Mouse (Mus musculus): ENCODE results near the gene Spp1. TPM values are rescaled to one million over a fixed set of nuclear protein-coding genes. Genes with fewer than 3 reads are reported as not detected.

The Spp1 gene
- total RNA-seq (2023) = 1 to 10 TPM in 1 of 2 experiments, not detected in 1; 1.4 TPM

DNA sequence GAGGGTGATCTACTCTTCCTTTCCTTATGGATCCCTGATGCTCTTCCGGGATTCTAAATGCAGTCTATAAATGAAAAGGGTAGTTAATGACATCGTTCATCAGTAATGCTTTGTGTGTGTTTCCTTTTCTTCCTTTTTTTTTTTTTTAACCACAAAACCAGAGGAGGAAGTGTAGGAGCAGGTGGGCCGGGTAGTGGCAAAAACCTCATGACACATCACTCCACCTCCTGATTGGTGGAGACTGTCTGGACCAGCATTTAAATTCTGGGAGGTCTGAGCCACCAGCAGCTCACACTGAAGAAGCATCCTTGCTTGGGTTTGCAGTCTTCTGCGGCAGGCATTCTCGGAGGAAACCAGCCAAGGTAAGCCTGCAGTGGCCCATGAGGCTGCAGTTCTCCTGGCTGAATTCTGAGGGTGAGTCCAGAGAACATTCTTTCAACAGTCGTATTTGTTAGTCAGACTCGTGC, at the start of gene Spp1:
Spp1 (plus strand) TSS at position 284 of the 467 bp plus-strand sequence.

DNA sequence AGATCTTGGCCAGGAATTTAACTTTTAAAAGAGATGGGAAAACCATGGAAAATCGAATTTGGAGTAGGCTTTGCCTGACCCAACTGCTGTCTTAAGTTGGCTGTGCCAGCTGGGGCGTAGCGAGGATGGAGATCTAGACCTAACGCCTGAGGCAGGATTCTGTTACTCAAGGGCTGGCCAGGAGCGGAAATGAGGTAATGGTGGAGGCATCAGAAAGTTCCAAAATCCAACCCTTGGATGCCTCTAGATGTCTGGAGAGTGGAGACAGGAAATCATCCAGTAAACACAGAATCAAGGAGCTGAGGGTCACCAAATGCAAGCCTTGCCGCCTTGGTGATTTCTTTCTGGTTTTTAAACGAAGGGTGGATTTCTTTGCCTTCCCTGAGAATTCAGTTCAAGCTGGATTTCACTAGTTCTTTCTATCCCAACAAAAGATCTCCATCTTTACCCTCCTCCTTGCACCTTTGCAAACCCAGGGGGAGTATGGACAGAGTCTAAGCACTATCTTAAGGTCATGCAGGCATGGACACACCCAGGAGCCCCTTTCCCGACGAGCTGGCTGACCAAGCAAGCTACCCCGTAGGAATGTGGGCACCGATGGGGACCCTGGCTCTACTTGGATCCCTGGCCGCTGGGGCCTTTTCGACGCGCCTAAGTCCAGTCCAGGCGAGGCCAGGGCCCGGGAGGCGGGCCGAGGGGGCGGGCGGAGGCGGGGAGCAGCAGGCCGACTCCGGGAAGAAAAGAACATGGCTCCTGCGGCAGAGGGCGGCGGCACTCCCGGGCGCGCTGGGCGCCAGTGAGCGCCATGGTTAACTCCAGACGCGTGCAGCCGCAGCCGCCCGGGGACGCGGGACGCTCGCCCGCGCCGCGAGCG, 24.2 kb downstream of the Spp1 start, which contains the start of gene Pkd2:
Pkd2 (plus strand) TSS at position 619 of the 874 bp plus-strand sequence.

Other genes with a start within 250 kb of the Spp1 start
- not detected for gene Dmp1, start 232.5 kb upstream of the Spp1 start, total RNA-seq (2023)
- not detected for gene Ibsp, start 135.9 kb upstream of the Spp1 start, total RNA-seq (2023)
- gene Mepe, start 109.8 kb upstream of the Spp1 start, total RNA-seq (2023) = not detected
- gene Pkd2, start 24.3 kb downstream of the Spp1 start, total RNA-seq (2023) = not detected
- 10 to 100 TPM; 13.2 to 13.8 TPM for gene BC005561, start 73.2 kb downstream of the Spp1 start, total RNA-seq (2023)